Mouse (Mus musculus) macrophage (primary cell): ENCODE measurements around the gene Cep55. TPM values are rescaled to one million over a fixed set of nuclear protein-coding genes. Genes with fewer than 3 reads are reported as not detected.

Experiments
- H3K27ac ChIP-seq: fragments of 350-480 bp; formaldehyde crosslinking; 2 replicates; pipeline ENCODE4 v1.9.0; 2021
- H3K36me3 ChIP-seq: fragments of 350-480 bp; formaldehyde crosslinking; 2 replicates; pipeline ENCODE4 v1.9.0; 2021; ENCODE audit errors: inconsistent target
- H3K4me3 ChIP-seq: fragments of 350-480 bp; formaldehyde crosslinking; 2 replicates; pipeline ENCODE4 v1.9.0; 2021; ENCODE audit errors: inconsistent target
- H3K79me2 ChIP-seq: fragments of 350-480 bp; formaldehyde crosslinking; 2 replicates; pipeline ENCODE4 v1.9.0; 2021; ENCODE audit errors: inconsistent target
- WGBS: methylation state at CpG from one replicate; pipeline ENCODE4 v1.1.7; 2026; ENCODE audit warnings: inconsistent platforms; ENCODE audit not compliant: missing documents; 5-methylcytosine and 5-hydroxymethylcytosine counted together
- polyA plus RNA-seq: library from polyadenylated mRNA; stranded (reverse); fragments of 250-400 nt; gene quantifications from 3 replicates; pipeline ENCODE4 v1.2.4, GENCODE M21; 2018; ENCODE audit warnings: inconsistent platforms

Gene Cep55
- polyA plus RNA-seq, 1 experiment from 2014 or later: 8.9 TPM

GRCm38 (mm10) chr19:38056931-38057330 lies 2.1 kb downstream of the Cep55 start:
- H3K27ac ChIP-seq: no peak overlapping the region
- peaks cover 31% of the 10 kb centered on the region for H3K79me2 ChIP-seq
- no peak overlapping the region for H3K4me3 ChIP-seq
- H3K36me3 ChIP-seq: no peaks in the 10 kb centered on the region
- 85% methylated on average over 8 of the region's 8 CpGs for WGBS

GRCm38 (mm10) chr19:38063201-38063600 lies 8.4 kb downstream of the Cep55 start:
- Histone ChIP-seq H3K4me3 (no peak overlapping the region), H3K79me2 (no peaks in the 10 kb centered on the region), H3K27ac (no peak overlapping the region), H3K36me3 (no peaks in the 10 kb centered on the region)
- 87% methylated on average over 3 of the region's 3 CpGs for WGBS

GRCm38 (mm10) chr19:38064051-38064450 lies 9.2 kb downstream of the Cep55 start:
- Histone ChIP-seq H3K27ac (no peak overlapping the region), H3K79me2 (no peaks in the 10 kb centered on the region), H3K4me3 (no peak overlapping the region), H3K36me3 (no peaks in the 10 kb centered on the region)
- WGBS: 100% methylated on average over 1 of the region's 1 CpGs

GRCm38 (mm10) chr19:38073226-38073625 lies 18.4 kb downstream of the Cep55 start:
- Histone ChIP-seq H3K4me3 (no peak overlapping the region), H3K27ac (no peak overlapping the region), H3K79me2 (no peaks in the 10 kb centered on the region), H3K36me3 (peaks cover 23% of the 10 kb centered on the region; the same call in 1 of the 2 replicates)
- 93% methylated on average over 5 of the region's 5 CpGs for WGBS

GRCm38 (mm10) chr19:38075051-38075450 lies 20.2 kb downstream of the Cep55 start:
- Histone ChIP-seq H3K4me3 (no peak overlapping the region), H3K36me3 (peaks cover 19% of the 10 kb centered on the region; the same call in 1 of the 2 replicates), H3K79me2 (no peaks in the 10 kb centered on the region), H3K27ac (no peak overlapping the region)
- 91% methylated on average over 10 of the region's 11 CpGs for WGBS

GRCm38 (mm10) chr19:38076251-38076650 lies 21.4 kb downstream of the Cep55 start:
- H3K79me2 ChIP-seq: no peaks in the 10 kb centered on the region
- H3K4me3 ChIP-seq: no peak overlapping the region
- 87% methylated on average over 2 of the region's 2 CpGs for WGBS

GRCm38 (mm10) chr19:38077851-38078540 lies 23.2 kb downstream of the Cep55 start:
- Histone ChIP-seq H3K79me2 (no peaks in the 10 kb centered on the region), H3K27ac (no peak overlapping the region), H3K4me3 (no peak overlapping the region), H3K36me3 (peaks cover 3% of the 10 kb centered on the region; the same call in 1 of the 2 replicates)
- 100% methylated on average over 3 of the region's 3 CpGs for WGBS

More at GRCm38 (mm10) chr19:38076251-38076650, 21.4 kb downstream of the Cep55 start:
- H3K36me3 ChIP-seq: peaks cover 11% of the 10 kb centered on the region; the same call in 1 of the 2 replicates
- H3K27ac ChIP-seq: no peak overlapping the region

- 88% methylated on average over 3 of the region's 3 CpGs for WGBS
These were observed 26.6 kb downstream of the Cep55 start for GRCm38 (mm10) chr19:38081361-38081760.

GRCm38 (mm10) chr19:38082931-38083525 lies 28.2 kb downstream of the Cep55 start:
- no peaks in the 10 kb centered on the region for H3K36me3 ChIP-seq
- H3K4me3 ChIP-seq: no peak overlapping the region
- H3K27ac ChIP-seq: no peak overlapping the region
- 59% methylated on average over 5 of the region's 5 CpGs for WGBS
- H3K79me2 ChIP-seq: no peaks in the 10 kb centered on the region

More at GRCm38 (mm10) chr19:38081361-38081760, 26.6 kb downstream of the Cep55 start:
- Histone ChIP-seq H3K27ac (no peak overlapping the region), H3K79me2 (no peaks in the 10 kb centered on the region), H3K4me3 (no peak overlapping the region), H3K36me3 (no peaks in the 10 kb centered on the region)

GRCm38 (mm10) chr19:38085841-38086240 lies 31.0 kb downstream of the Cep55 start:
- no peaks in the 10 kb centered on the region for H3K36me3 ChIP-seq
- no peak overlapping the region for H3K27ac ChIP-seq
- 87% methylated on average over 4 of the region's 4 CpGs for WGBS
- H3K4me3 ChIP-seq: no peak overlapping the region
- no peaks in the 10 kb centered on the region for H3K79me2 ChIP-seq

- 65% methylated on average over 11 of the region's 11 CpGs for WGBS
- H3K27ac ChIP-seq: no peak overlapping the region
- H3K4me3 ChIP-seq: no peak overlapping the region
- no peaks in the 10 kb centered on the region for H3K79me2 ChIP-seq
- H3K36me3 ChIP-seq: no peaks in the 10 kb centered on the region
These were observed 32.2 kb downstream of the Cep55 start for GRCm38 (mm10) chr19:38086948-38087551.

GRCm38 (mm10) chr19:38089358-38089757 lies 34.5 kb downstream of the Cep55 start:
- H3K27ac ChIP-seq: no peak overlapping the region
- WGBS: 88% methylated on average over 8 of the region's 8 CpGs
- H3K79me2 ChIP-seq: no peaks in the 10 kb centered on the region
- no peaks in the 10 kb centered on the region for H3K36me3 ChIP-seq
- H3K4me3 ChIP-seq: no peak overlapping the region

- Histone ChIP-seq H3K36me3 (no peaks in the 10 kb centered on the region), H3K79me2 (no peaks in the 10 kb centered on the region), H3K4me3 (no peak overlapping the region), H3K27ac (no peak overlapping the region)
- WGBS: 44% methylated on average over 4 of the region's 4 CpGs
These were observed 36.7 kb downstream of the Cep55 start for GRCm38 (mm10) chr19:38091512-38091985.

- Histone ChIP-seq H3K79me2 (no peaks in the 10 kb centered on the region), H3K36me3 (no peaks in the 10 kb centered on the region), H3K27ac (no peak overlapping the region), H3K4me3 (no peak overlapping the region)
- WGBS: 32% methylated on average over 4 of the region's 4 CpGs
These were observed 41.4 kb downstream of the Cep55 start for GRCm38 (mm10) chr19:38096231-38096630.
